Mouse (Mus musculus) MEL (cell line): ENCODE measurements around the gene Unc13a. TPM values are rescaled to one million over a fixed set of nuclear protein-coding genes. Genes with fewer than 3 reads are reported as not detected.

Source experiments
- DNase-seq: peaks from one replicate; pipeline ENCODE4 v3.0.0; 2011; ENCODE audit warnings: low read depth, low spot score
- H3K27ac ChIP-seq: 2 replicates; pipeline ENCODE4 v1.5.1; 2012; ENCODE audit warnings: low read depth, mild to moderate bottlenecking, control low read depth, low read length, moderate library complexity; ENCODE audit not compliant: control insufficient read depth
- H3K27me3 ChIP-seq, 2 experiments: fragments of 150-350 bp in 1 of 2; sonication (generic) in 1 of 2; 2 replicates each; pipeline ENCODE4 v1.6.1; 2012; ENCODE audit warnings: low read length in 2 of 2, mild to moderate bottlenecking in 2 of 2, improper control_type of control experiment in 1 of 2, moderate library complexity in 1 of 2; ENCODE audit not compliant: insufficient read depth in 2 of 2, control insufficient read depth in 1 of 2
- H3K36me3 ChIP-seq, 2 experiments: 2 replicates each; pipeline ENCODE4 v1.6.1; 2012 to 2014; ENCODE audit warnings: low read length in 2 of 2, improper control_type of control experiment in 1 of 2, inconsistent platforms in 1 of 2, mild to moderate bottlenecking in 1 of 2; ENCODE audit not compliant: insufficient read depth in 2 of 2, control insufficient read depth in 1 of 2
- H3K4me1 ChIP-seq, 2 experiments: fragments of 150-350 bp in 1 of 2; sonication (generic) in 1 of 2; 2 replicates each; pipeline ENCODE4 v1.6.1; 2012; ENCODE audit warnings: low read length in 2 of 2, improper control_type of control experiment in 1 of 2, mild to moderate bottlenecking in 1 of 2; ENCODE audit not compliant: insufficient read depth in 2 of 2, control insufficient read depth in 1 of 2
- H3K4me3 ChIP-seq, 2 experiments: fragments of 150-350 bp in 1 of 2; sonication (generic) in 1 of 2; 2 replicates each; pipeline ENCODE4 v1.5.1; 2012; ENCODE audit warnings: low read depth in 2 of 2, low read length in 2 of 2, mild to moderate bottlenecking in 2 of 2, moderate library complexity in 2 of 2, control low read depth in 1 of 2, improper control_type of control experiment in 1 of 2; ENCODE audit not compliant: control insufficient read depth in 1 of 2, insufficient read depth in 1 of 2
- H3K79me2 ChIP-seq: 2 replicates; pipeline ENCODE4 v1.6.1; 2012; ENCODE audit warnings: mild to moderate bottlenecking, low read length, moderate library complexity; ENCODE audit not compliant: control insufficient read depth, poor library complexity, insufficient read depth
- H3K9ac ChIP-seq: 2 replicates; pipeline ENCODE4 v1.6.1; 2012; ENCODE audit warnings: low read depth, mild to moderate bottlenecking, control low read depth, low read length, moderate library complexity; ENCODE audit not compliant: control insufficient read depth, poor library complexity, severe bottlenecking
- H3K9me3 ChIP-seq: fragments of 150-350 bp; sonication (generic); replicated peaks from 2 replicates; pipeline ENCODE4 v1.6.1; 2012; ENCODE audit warnings: mild to moderate bottlenecking, low read length, improper control_type of control experiment, moderate library complexity; ENCODE audit not compliant: insufficient read depth
- BHLHE40 ChIP-seq: IDR thresholded peaks from 2 replicates; pipeline ENCODE4 v1.6.1; 2012; ENCODE audit warnings: low read depth, mild to moderate bottlenecking, inconsistent platforms, low read length, improper control_type of control experiment, borderline replicate concordance
- CHD2 ChIP-seq: IDR thresholded peaks from 2 replicates; pipeline ENCODE4 v1.6.1; 2011; ENCODE audit warnings: low read length, improper control_type of control experiment
- CTCF ChIP-seq, 3 experiments: IDR thresholded peaks in 2 of 3; conservative IDR thresholded peaks in 1 of 3; 2 replicates each; pipeline ENCODE4 v1.5.1; 2011 to 2012; ENCODE audit warnings: low read length in 3 of 3, low read depth in 2 of 3, mild to moderate bottlenecking in 2 of 3, improper control_type of control experiment in 1 of 3, inconsistent platforms in 1 of 3, mixed read lengths in 1 of 3, moderate library complexity in 1 of 3; ENCODE audit not compliant: control insufficient read depth in 1 of 3, insufficient read depth in 1 of 3, poor library complexity in 1 of 3, severe bottlenecking in 1 of 3
- ELF1 ChIP-seq: IDR thresholded peaks from 2 replicates; pipeline ENCODE4 v1.6.1; 2014; ENCODE audit warnings: low read depth, mild to moderate bottlenecking, inconsistent platforms, low read length, improper control_type of control experiment, moderate library complexity
- EP300 ChIP-seq, 2 experiments: IDR thresholded peaks; 2 replicates each; pipeline ENCODE4 v1.6.1; 2011; ENCODE audit warnings: improper control_type of control experiment in 2 of 2, low read length in 2 of 2, low read depth in 1 of 2, mild to moderate bottlenecking in 1 of 2
- GABPA ChIP-seq: IDR thresholded peaks from 2 replicates; pipeline ENCODE4 v1.6.1; 2012; ENCODE audit warnings: low read depth, mild to moderate bottlenecking, inconsistent platforms, low read length, improper control_type of control experiment, moderate library complexity
- GATA1 ChIP-seq: IDR thresholded peaks from 2 replicates; pipeline ENCODE4 v1.6.1; 2011; ENCODE audit warnings: low read depth, low read length, improper control_type of control experiment
- HCFC1 ChIP-seq: IDR thresholded peaks from 2 replicates; pipeline ENCODE4 v1.6.1; 2012; ENCODE audit warnings: low read depth, mild to moderate bottlenecking, inconsistent platforms, low read length, improper control_type of control experiment, moderate library complexity
- JUND ChIP-seq: IDR thresholded peaks from 2 replicates; pipeline ENCODE4 v1.6.1; 2011; ENCODE audit warnings: low read depth, mild to moderate bottlenecking, improper control_type of control experiment, low read length
- MEF2A ChIP-seq: IDR thresholded peaks from 2 replicates; pipeline ENCODE4 v1.6.1; 2014; ENCODE audit warnings: low read depth, mild to moderate bottlenecking, inconsistent platforms, low read length, improper control_type of control experiment; ENCODE audit not compliant: poor library complexity, insufficient replicate concordance, severe bottlenecking; ENCODE audit errors: extremely low read depth
- MYB ChIP-seq: IDR thresholded peaks from 2 replicates; pipeline ENCODE4 v1.6.1; 2011; ENCODE audit warnings: mild to moderate bottlenecking, low read depth, low read length, improper control_type of control experiment
- MYC ChIP-seq: IDR thresholded peaks from 2 replicates; pipeline ENCODE4 v1.6.1; 2011; ENCODE audit warnings: low read depth, mild to moderate bottlenecking, low read length, improper control_type of control experiment, moderate library complexity
- NELFE ChIP-seq: IDR thresholded peaks from 2 replicates; pipeline ENCODE4 v1.6.1; 2011; ENCODE audit warnings: low read depth, low read length, improper control_type of control experiment
- NRF1 ChIP-seq: IDR thresholded peaks from 2 replicates; pipeline ENCODE4 v1.6.1; 2014; ENCODE audit warnings: low read depth, mild to moderate bottlenecking, inconsistent platforms, low read length, improper control_type of control experiment, moderate library complexity; ENCODE audit not compliant: poor library complexity, insufficient read depth, severe bottlenecking
- POLR2A ChIP-seq, 2 experiments: IDR thresholded peaks; 2 replicates each; pipeline ENCODE4 v1.6.1; 2011 to 2012; ENCODE audit warnings: low read length in 2 of 2, mild to moderate bottlenecking in 2 of 2, control low read depth in 1 of 2, improper control_type of control experiment in 1 of 2, low read depth in 1 of 2, moderate library complexity in 1 of 2; ENCODE audit not compliant: control insufficient read depth in 1 of 2, insufficient read depth in 1 of 2, poor library complexity in 1 of 2
- POLR2AphosphoS5 ChIP-seq: IDR thresholded peaks from 2 replicates; pipeline ENCODE4 v1.6.1; 2012; ENCODE audit warnings: low read depth, borderline replicate concordance, mild to moderate bottlenecking, inconsistent platforms, low read length, moderate library complexity, mixed read lengths
- RCOR1 ChIP-seq: IDR thresholded peaks from 2 replicates; pipeline ENCODE4 v1.6.1; 2012; ENCODE audit warnings: low read depth, mild to moderate bottlenecking, inconsistent platforms, low read length, improper control_type of control experiment
- SMC3 ChIP-seq: IDR thresholded peaks from 2 replicates; pipeline ENCODE4 v1.6.1; 2011; ENCODE audit warnings: low read depth, low read length, improper control_type of control experiment
- TAL1 ChIP-seq: IDR thresholded peaks from 2 replicates; pipeline ENCODE4 v1.6.1; 2012; ENCODE audit warnings: mild to moderate bottlenecking, inconsistent platforms, low read length, moderate library complexity, mixed read lengths
- TBP ChIP-seq: IDR thresholded peaks from 2 replicates; pipeline ENCODE4 v1.8.0; 2011; ENCODE audit warnings: low read depth, low read length, improper control_type of control experiment
- TCF12 ChIP-seq: IDR thresholded peaks from 2 replicates; pipeline ENCODE4 v1.6.1; 2014; ENCODE audit warnings: low read depth, mild to moderate bottlenecking, inconsistent platforms, low read length, improper control_type of control experiment, moderate library complexity
- UBTF ChIP-seq: IDR thresholded peaks from 2 replicates; pipeline ENCODE4 v1.6.1; 2012; ENCODE audit warnings: low read depth, mild to moderate bottlenecking, inconsistent platforms, low read length, improper control_type of control experiment, moderate library complexity, borderline replicate concordance; ENCODE audit not compliant: insufficient read depth
- ZC3H11A ChIP-seq: IDR thresholded peaks from 2 replicates; pipeline ENCODE4 v1.6.1; 2012; ENCODE audit warnings: low read depth, mild to moderate bottlenecking, inconsistent platforms, low read length, improper control_type of control experiment
- ZKSCAN1 ChIP-seq: IDR thresholded peaks from 2 replicates; pipeline ENCODE4 v1.6.1; 2012; ENCODE audit warnings: low read depth, mild to moderate bottlenecking, inconsistent platforms, low read length, improper control_type of control experiment, moderate library complexity
- ZMIZ1 ChIP-seq: IDR thresholded peaks from 2 replicates; pipeline ENCODE4 v1.6.1; 2012; ENCODE audit warnings: low read depth, mild to moderate bottlenecking, inconsistent platforms, low read length, improper control_type of control experiment, moderate library complexity
- ZNF384 ChIP-seq: IDR thresholded peaks from 2 replicates; pipeline ENCODE4 v1.6.1; 2012; ENCODE audit warnings: low read depth, mild to moderate bottlenecking, inconsistent platforms, low read length, improper control_type of control experiment
- polyA plus RNA-seq, 2 experiments: library from polyadenylated mRNA; stranded (reverse) in 1 of 2; unstranded in 1 of 2; fragments of >175 nt in 1 of 2; fragments of >200 nt in 1 of 2; gene quantifications; 2 replicates each; pipeline versions ENCODE4 v1.2.1 to v1.2.4; 2012; ENCODE audit warnings: low replicate concordance in 2 of 2, low read depth in 1 of 2; ENCODE audit not compliant: insufficient read length in 2 of 2, insufficient read depth in 1 of 2, missing spikeins in 1 of 2
- total RNA-seq: library from RNA; depleted of rRNA; stranded (reverse); fragments of 300-350 nt; gene quantifications from 2 replicates; pipeline ENCODE4 v1.2.3, GENCODE M21; 2012

The Unc13a gene
- total and polyA plus RNA-seq, 3 experiments: 0.81 to 3.6 TPM; not detected in 1

DNA sequence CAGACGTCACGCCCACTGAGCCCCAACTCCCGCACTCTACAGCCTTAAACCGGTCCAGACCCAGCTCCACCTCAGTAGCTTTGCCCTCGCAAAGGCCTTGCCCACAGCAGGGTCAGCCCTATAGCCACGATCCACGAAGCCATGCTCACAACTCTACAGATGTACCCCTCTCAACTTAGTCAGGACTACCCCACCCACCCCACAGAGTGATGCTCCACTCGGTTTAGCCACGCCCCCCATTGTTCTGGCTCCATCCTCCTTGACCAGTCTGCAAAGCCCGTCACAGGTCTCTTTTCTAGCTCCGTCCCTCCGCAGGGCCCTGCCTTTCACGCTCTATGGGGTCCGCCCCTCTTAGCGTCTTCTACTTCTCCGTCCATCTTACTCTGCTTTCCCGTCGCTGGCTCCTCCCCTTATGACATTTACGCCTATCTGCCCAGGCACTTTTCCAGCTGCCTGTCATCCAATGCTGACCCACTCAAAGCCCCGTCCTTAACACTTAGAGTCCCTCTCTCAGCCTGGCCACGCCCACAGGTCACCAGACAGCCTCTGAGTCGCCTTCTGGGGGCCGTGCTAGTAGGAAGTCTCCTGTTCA is 14.7 kb upstream of the Unc13a start:
- no peak overlapping the region for H3K4me3 ChIP-seq
- no peak for TF ChIP-seq GATA1
- TF ChIP-seq NRF1: no peak
- no peak for TF ChIP-seq CHD2
- no peak for TF ChIP-seq RCOR1
- TF ChIP-seq JUND: no peak
- no peak for TF ChIP-seq BHLHE40
- no peak for TF ChIP-seq ZMIZ1
- TF ChIP-seq CTCF (IDR thresholded peaks at IDR 0.05 in 2 of 3, conservative IDR thresholded peaks at IDR 0.05 in 1 of 3; ENCODE audit: control insufficient read depth in 1 of 3, insufficient read depth in 1 of 3, low read depth in 2 of 3, low read length in 3 of 3, poor library complexity in 1 of 3, severe bottlenecking in 1 of 3): no peak
- no peak for TF ChIP-seq ZC3H11A
- TF ChIP-seq GABPA: no peak
- TF ChIP-seq SMC3: no peak
- no peak for TF ChIP-seq MEF2A
- TF ChIP-seq TAL1: no peak
- TF ChIP-seq MYC: no peak
- TF ChIP-seq POLR2A (IDR thresholded peaks at IDR 0.05; ENCODE audit: control insufficient read depth in 1 of 2, insufficient read depth in 1 of 2, low read depth in 1 of 2, low read length in 2 of 2, poor library complexity in 1 of 2): no peak
- TF ChIP-seq ZNF384: no peak
- no peak for TF ChIP-seq TBP
- no peak for TF ChIP-seq NELFE
- TF ChIP-seq TCF12: no peak
- no peak for TF ChIP-seq MYB
- H3K4me1 ChIP-seq: no peaks in the 10 kb centered on the region
- no peak overlapping the region for H3K9ac ChIP-seq
- H3K27me3 ChIP-seq: no peaks in the 10 kb centered on the region
- no peaks in the 10 kb centered on the region for H3K36me3 ChIP-seq
- no peak for DNase-seq
- no peaks in the 10 kb centered on the region for H3K79me2 ChIP-seq
- H3K27ac ChIP-seq: no peak overlapping the region
- H3K9me3 ChIP-seq: no peaks in the 10 kb centered on the region

DNA sequence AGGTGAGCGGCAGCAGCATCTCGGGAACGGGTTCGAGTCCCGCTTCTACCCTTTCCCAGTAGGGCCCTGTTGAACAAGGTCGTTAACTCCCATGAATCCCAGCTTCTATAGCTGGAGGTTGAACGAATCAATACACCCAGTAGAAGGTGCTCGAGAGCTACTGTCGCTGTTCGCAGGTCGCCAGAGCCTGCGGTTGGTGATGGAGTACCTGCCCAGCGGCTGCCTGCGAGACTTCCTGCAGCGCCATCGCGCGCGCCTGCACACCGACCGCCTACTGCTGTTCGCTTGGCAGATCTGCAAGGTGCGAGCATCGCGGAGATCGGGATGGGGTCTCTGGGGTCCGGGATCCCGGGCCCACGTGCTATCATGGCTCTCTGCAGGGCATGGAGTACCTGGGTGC is 14.0 kb upstream of the Unc13a start:
- TF ChIP-seq SMC3 (no peak), MEF2A (no peak), BHLHE40 (no peak), MYC (no peak), GATA1 (no peak), CTCF (IDR thresholded peaks at IDR 0.05 in 2 of 3, conservative IDR thresholded peaks at IDR 0.05 in 1 of 3; ENCODE audit: control insufficient read depth in 1 of 3, insufficient read depth in 1 of 3, low read depth in 2 of 3, low read length in 3 of 3, poor library complexity in 1 of 3, severe bottlenecking in 1 of 3) (no peak), ZKSCAN1 (no peak), CHD2 (no peak), POLR2AphosphoS5 (no peak), EP300 (IDR thresholded peaks at IDR 0.05; ENCODE audit: low read depth in 1 of 2, low read length in 2 of 2) (no peak), RCOR1 (no peak), ELF1 (no peak), ZC3H11A (no peak), POLR2A (IDR thresholded peaks at IDR 0.05; ENCODE audit: control insufficient read depth in 1 of 2, insufficient read depth in 1 of 2, low read depth in 1 of 2, low read length in 2 of 2, poor library complexity in 1 of 2) (no peak), HCFC1 (no peak), TCF12 (no peak), UBTF (no peak)
- Histone ChIP-seq H3K9ac (no peak overlapping the region), H3K4me3 (no peak overlapping the region), H3K9me3 (no peaks in the 10 kb centered on the region), H3K27ac (no peak overlapping the region), H3K36me3 (no peaks in the 10 kb centered on the region), H3K79me2 (no peaks in the 10 kb centered on the region), H3K27me3 (no peaks in the 10 kb centered on the region), H3K4me1 (no peaks in the 10 kb centered on the region)
- DNase-seq: no peak
